9 mouse cellular contexts compared by ENCODE assay signal in the genomic region with DNA sequence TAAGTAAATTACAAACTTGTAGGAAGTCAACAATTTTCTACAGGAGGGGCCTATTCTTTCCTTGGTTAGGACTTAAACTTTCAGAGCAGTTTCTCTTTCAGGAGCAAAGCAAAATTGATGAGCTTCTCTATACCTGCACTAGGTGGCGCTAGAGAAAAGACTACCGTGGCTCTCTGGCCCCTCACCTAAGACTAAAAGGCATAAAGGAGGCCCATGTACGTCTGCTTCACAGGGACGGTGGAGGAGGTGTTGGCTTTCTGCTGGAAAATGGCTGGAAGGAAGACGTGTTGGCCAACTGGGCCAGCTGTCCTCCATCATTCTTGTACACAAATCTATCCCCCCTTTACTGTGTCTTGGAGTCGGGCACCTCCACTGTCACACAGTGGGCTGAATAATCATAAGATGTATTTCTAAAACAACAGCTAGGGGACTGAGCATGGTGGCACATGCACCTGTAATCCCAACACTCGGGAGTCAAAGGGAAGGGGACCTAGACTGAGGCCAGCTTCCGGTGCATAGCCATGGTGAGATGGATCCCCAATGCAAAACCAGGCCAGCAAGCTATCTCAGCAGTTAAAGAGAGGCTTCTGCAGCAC. TPM values are rescaled to one million over a fixed set of nuclear protein-coding genes. Genes with fewer than 3 reads are reported as not detected.
DNase-seq lines count a peak whose midpoint lies in the region; ATAC-seq and TF ChIP-seq lines count a peak whose summit lies in the region.
"Had no signal": no experiment of that assay in that cellular context is flagged by ENCODE, and none has a peak within 500 bp of the region (broad histone marks: within the 10 kb centered on the region; RNA-seq: fewer than 3 reads in every experiment).

No protein-coding gene starts in this region.

- H3K27me3 ChIP-seq in liver, embryonic 14.5 days (ENCODE audit: control insufficient read depth, insufficient read depth, low read length), result no peaks in the 10 kb centered on the region
- H3K27me3 ChIP-seq in midbrain, embryonic 14.5 days (ENCODE audit: control insufficient read depth, insufficient read depth, low read length), result no peaks in the 10 kb centered on the region

- H3K9ac ChIP-seq in liver, embryonic 14.5 days (replicated peaks), result no peak overlapping the region
- no peak overlapping the region for H3K9ac ChIP-seq in midbrain, embryonic 14.5 days (replicated peaks; ENCODE audit: low read length)

- peak; percentile 72 for TF ChIP-seq CTCF in liver, embryonic 14.5 days (IDR thresholded peaks at IDR 0.05; ENCODE audit: low read depth)

- DNase-seq in cerebellum, adult 11 months, result no peak
- no peak for DNase-seq in liver, embryonic 14.5 days (ENCODE audit: low read depth in 3 of 3, low spot score in 3 of 3)
- no peak for DNase-seq in liver
- peak; percentile 26 for DNase-seq in cerebellum, adult 9-10 months
- peak; percentile 79 for DNase-seq in midbrain, embryonic 14.5 days
- no peak for DNase-seq in urinary bladder, postnatal 4 days (ENCODE audit: low spot score in 2 of 2)

- peaks cover 0 to 1% of the 10 kb centered on the region in 2 experiments; a peak in 1 of 4 replicates for H3K4me1 ChIP-seq in liver, embryonic 14.5 days (replicated peaks; ENCODE audit: control insufficient read depth in 2 of 2, insufficient read depth in 2 of 2, low read length in 1 of 2)
- no peaks in the 10 kb centered on the region for H3K4me1 ChIP-seq in midbrain, embryonic 14.5 days (ENCODE audit: control insufficient read depth, insufficient read depth, low read length)

- no peaks in the 10 kb centered on the region for H3K36me3 ChIP-seq in liver, embryonic 14.5 days (replicated peaks; ENCODE audit: control insufficient read depth, insufficient read depth, low read depth)
- H3K36me3 ChIP-seq in midbrain, embryonic 14.5 days (ENCODE audit: control insufficient read depth, insufficient read depth, low read length), result peaks cover 3% of the 10 kb centered on the region; the same call in 1 of the 2 replicates

- TF ChIP-seq EP300 in liver, embryonic 14.5 days (IDR thresholded peaks at IDR 0.05; ENCODE audit: low read depth), result no peak

- no peak overlapping the region for H3K4me2 ChIP-seq in liver, embryonic 14.5 days (ENCODE audit: low read depth)
- H3K4me2 ChIP-seq in midbrain, embryonic 14.5 days (ENCODE audit: low read length), result no peak overlapping the region

- no peak overlapping the region for H3K4me3 ChIP-seq in liver, embryonic 14.5 days (ENCODE audit: insufficient read depth in 1 of 2, low read depth in 2 of 2, low read length in 2 of 2)
- H3K4me3 ChIP-seq in midbrain, embryonic 14.5 days (replicated peaks; ENCODE audit: low read depth, low read length), result no peak overlapping the region

- no peak overlapping the region for H3K27ac ChIP-seq in liver, embryonic 14.5 days
- H3K27ac ChIP-seq in midbrain, embryonic 14.5 days (replicated peaks; ENCODE audit: low read depth, low read length), result no peak overlapping the region

- WGBS in liver, embryonic 14.5 days (ENCODE audit: insufficient replicate concordance), result 35% methylated on average over 8 of the region's 8 CpGs
- WGBS in midbrain, embryonic 14.5 days, result 37% methylated on average over 8 of the region's 8 CpGs

- no peaks in the 10 kb centered on the region for H3K9me3 ChIP-seq in liver, embryonic 14.5 days (ENCODE audit: control insufficient read depth, low read length)
- no peaks in the 10 kb centered on the region for H3K9me3 ChIP-seq in midbrain, embryonic 14.5 days (ENCODE audit: control insufficient read depth, low read length)

- peak; percentile 49 for ATAC-seq in cerebellum, adult (ENCODE audit: insufficient number of reproducible peaks, low FRiP score, low TSS enrichment)
- no peak for ATAC-seq in liver, embryonic 14.5 days (ENCODE audit: insufficient read depth)
- ATAC-seq in hematopoietic stem cell, adult 5-6 weeks (replicated peaks in 1 of 2; ENCODE audit: insufficient read depth in 1 of 2, low FRiP score in 2 of 2, low TSS enrichment in 1 of 2, low read depth in 1 of 2, poor library complexity in 2 of 2, severe bottlenecking in 2 of 2), result peak; percentile 70 to 73; a peak in 3 of 4 replicates
- ATAC-seq in midbrain, embryonic 14.5 days (ENCODE audit: low FRiP score, low TSS enrichment), result no peak; the same call in 1 of the 2 replicates

RNA-seq across cellular contexts. Expression of gene Phxr2, which starts 36.0 kb away (rescaled TPM):
- not detected in 2 replicates for polyA plus RNA-seq in liver, embryonic 14.5 days (2012; rRNA removed)
- polyA plus RNA-seq in liver, embryonic 14.5 days (2014; fragmentation: Nextera tagmentation; extraction: Ambion mirVana), result not detected in 2 replicates
- not detected in 2 replicates for total RNA-seq in hematopoietic stem cell, adult 5-6 weeks (2017)
- 0.30 TPM in 1 of 2 replicates, not detected in the other for polyA plus RNA-seq in midbrain, embryonic 14.5 days (2014; fragmentation: Nextera tagmentation; extraction: Ambion mirVana)
- total RNA-seq: layer of hippocampus, postnatal 14 days had no signal

RNA-seq across cellular contexts. Expression of gene Galnt4, which starts 54.1 kb away (rescaled TPM):
- polyA plus RNA-seq in liver, embryonic 14.5 days (2012; rRNA removed), result 0.63 and 0.81 TPM in 2 replicates
- polyA plus RNA-seq in liver, embryonic 14.5 days (2014; fragmentation: Nextera tagmentation; extraction: Ambion mirVana), result 2.7 and 2.9 TPM in 2 replicates
- 11.7 and 15.6 TPM in 2 replicates for total RNA-seq in hematopoietic stem cell, adult 5-6 weeks (2017)
- polyA plus RNA-seq in midbrain, embryonic 14.5 days (2014; fragmentation: Nextera tagmentation; extraction: Ambion mirVana), result 2.3 and 3.7 TPM in 2 replicates

RNA-seq across cellular contexts. Expression of gene Poc1b, which starts 55.2 kb away (rescaled TPM):
- 5.6 TPM in 2 replicates for polyA plus RNA-seq in liver, embryonic 14.5 days (2012; rRNA removed)
- polyA plus RNA-seq in liver, embryonic 14.5 days (2014; fragmentation: Nextera tagmentation; extraction: Ambion mirVana), result 5.9 and 7.2 TPM in 2 replicates
- 10.9 and 22.7 TPM in 2 replicates for total RNA-seq in hematopoietic stem cell, adult 5-6 weeks (2017)
- 10.0 and 14.9 TPM in 2 replicates for polyA plus RNA-seq in midbrain, embryonic 14.5 days (2014; fragmentation: Nextera tagmentation; extraction: Ambion mirVana)

Comparison
In these comparisons a context has a peak if more than half of its experiments do, and no peak if none do; other contexts are left out.
1. DNase-seq: peak in cerebellum, adult 9-10 months (single experiment) and midbrain, embryonic 14.5 days (single experiment); none in cerebellum, adult 11 months (single experiment), liver, embryonic 14.5 days (0 of 3), liver (single experiment) and urinary bladder, postnatal 4 days (0 of 2).
2. ATAC-seq: peak in cerebellum, adult (single experiment) and hematopoietic stem cell, adult 5-6 weeks (2 of 2); none in liver, embryonic 14.5 days (single experiment) and midbrain, embryonic 14.5 days (single experiment).